Mouse (Mus musculus): Measurements from ENCODE around the gene Atpaf1.
A peak's percentile ranks its signal among the peaks of the same experiment; 100 is the strongest.

The Atpaf1 gene

GRCm38 (mm10) chr4:115815606-115816005, 31.0 kb downstream of the Atpaf1 start:
- DNase-seq: no peak

GRCm38 (mm10) chr4:115820199-115820598, 35.6 kb downstream of the Atpaf1 start:
- DNase-seq: no peak

- no peak for DNase-seq
Measured at GRCm38 (mm10) chr4:115820944-115821343, 36.3 kb downstream of the Atpaf1 start.

GRCm38 (mm10) chr4:115821431-115821830, 36.8 kb downstream of the Atpaf1 start:
- no peak for DNase-seq

GRCm38 (mm10) chr4:115821928-115822327, 37.3 kb downstream of the Atpaf1 start:
- DNase-seq: peak; percentile 8

GRCm38 (mm10) chr4:115824178-115824577, 39.6 kb downstream of the Atpaf1 start:
- no peak for DNase-seq

GRCm38 (mm10) chr4:115825271-115825670, 40.7 kb downstream of the Atpaf1 start:
- DNase-seq: no peak

DNA sequence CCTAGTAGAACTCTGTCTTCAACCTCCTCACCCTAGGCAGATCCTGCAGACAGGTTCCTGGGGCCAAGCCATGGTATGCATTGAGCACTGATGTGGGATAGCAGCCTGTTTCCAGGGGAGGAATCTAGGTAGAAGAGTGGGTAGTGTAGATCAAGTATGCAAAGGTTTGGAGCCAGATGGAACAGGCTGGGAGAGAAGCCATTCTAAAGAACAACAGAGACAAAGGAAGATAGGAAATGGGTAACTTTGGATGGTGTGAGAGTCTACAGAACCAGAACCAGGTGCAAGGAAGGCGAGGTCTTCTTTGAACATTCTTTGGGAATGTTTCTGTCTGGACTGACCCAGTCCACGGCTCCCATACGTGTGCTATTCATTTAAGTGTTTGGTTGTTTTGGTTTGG, 42.5 kb downstream of the Atpaf1 start:
- DNase-seq: no peak

DNA sequence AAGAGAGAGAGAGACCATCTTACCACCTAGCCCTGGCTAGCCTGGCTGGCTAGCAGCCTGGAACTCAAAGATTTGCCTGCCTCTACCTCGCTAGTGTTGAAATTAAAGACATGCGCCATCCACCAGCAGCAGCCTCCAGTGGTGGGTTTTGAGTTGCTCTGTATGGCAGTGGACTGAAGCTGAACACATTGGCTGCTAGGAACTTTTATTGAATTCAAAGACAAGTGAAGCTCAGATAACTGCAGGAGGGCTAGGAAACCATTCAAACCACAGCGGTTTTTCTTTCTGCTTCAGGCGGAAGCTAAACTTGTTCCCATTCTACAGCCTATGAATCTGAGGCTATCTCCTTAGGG, 42.9 kb downstream of the Atpaf1 start:
- no peak for DNase-seq

DNA sequence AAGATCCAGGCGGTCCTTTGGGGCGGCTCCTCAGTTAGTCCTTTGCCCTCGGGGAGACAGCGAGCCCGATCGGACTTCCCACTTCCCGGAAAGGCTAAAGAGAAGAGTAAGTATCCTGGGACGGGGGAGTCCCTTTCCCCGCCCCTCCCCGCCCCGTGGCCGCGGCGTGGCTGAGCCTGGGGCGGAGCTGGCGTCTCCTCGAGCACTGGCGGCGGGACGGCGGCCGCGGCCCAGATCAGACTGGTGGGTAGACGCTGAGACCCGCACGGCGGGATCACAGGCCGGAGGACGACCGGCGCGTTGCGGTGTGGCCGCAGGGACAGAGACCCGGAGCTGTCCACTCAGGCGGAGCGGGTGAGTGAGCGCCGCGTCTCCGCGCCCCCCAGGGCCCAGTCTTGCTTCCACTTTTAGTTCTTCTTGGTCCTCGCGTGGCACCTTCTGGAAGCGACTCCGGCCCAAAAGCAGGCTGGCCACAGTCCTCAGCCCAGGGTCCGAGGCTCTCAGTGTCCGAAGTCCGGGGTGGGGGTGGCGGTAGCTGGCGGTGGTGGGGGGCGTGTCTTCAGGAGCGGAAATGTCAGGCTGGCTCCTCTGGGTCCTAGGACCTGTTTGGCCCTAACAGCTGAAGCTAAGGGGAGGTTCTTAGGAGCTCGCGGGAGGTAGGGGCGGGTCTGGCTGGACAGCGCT, 43.4 kb downstream of the Atpaf1 start, which contains the start of gene Mob3c:
TSS of gene Mob3c (plus strand) at position 205 of the 684 bp plus-strand sequence.
- peak; percentile 84 for DNase-seq

GRCm38 (mm10) chr4:115828572-115828902, 43.9 kb downstream of the Atpaf1 start:
- no peak for DNase-seq

GRCm38 (mm10) chr4:115830491-115830890, 45.9 kb downstream of the Atpaf1 start:
- no peak for DNase-seq

DNA sequence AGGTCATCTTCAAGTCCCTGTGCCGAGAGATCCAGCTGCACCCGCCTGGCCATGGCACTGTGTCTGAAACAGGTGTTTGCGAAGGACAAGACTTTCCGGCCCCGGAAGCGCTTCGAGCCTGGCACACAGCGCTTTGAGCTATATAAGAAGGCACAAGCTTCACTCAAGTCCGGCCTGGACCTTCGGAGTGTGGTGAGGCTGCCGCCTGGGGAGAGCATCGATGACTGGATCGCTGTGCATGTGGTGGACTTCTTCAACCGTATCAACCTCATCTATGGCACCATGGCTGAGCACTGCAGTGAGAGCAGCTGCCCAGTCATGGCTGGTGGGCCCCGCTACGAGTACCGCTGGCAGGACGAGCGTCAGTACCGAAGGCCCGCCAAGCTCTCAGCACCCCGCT, 46.6 kb downstream of the Atpaf1 start:
- DNase-seq: no peak

GRCm38 (mm10) chr4:115832040-115832439, 47.4 kb downstream of the Atpaf1 start:
- DNase-seq: no peak

- DNase-seq: no peak
Measured at GRCm38 (mm10) chr4:115835576-115835975, 51.0 kb downstream of the Atpaf1 start.

DNA sequence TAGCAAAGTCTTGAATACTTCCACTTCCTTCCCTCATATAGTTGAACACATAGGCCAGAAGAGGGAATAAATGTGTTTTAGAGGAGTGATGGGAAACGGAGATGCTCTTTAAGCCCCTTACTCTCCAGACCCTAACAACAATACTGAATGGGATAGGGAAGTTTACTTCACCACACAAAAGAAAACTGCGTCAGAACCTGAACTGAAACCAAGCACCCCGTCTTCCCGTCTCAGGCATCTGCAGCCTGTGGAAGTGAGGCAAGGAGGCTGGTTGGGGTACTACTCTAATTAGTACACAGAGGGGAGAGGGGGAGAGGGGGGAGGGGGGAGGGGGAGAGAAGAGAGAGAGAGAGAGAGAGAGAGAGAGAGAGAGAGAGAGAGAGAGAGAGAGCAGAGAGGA, 53.6 kb downstream of the Atpaf1 start:
- DNase-seq: no peak

DNA sequence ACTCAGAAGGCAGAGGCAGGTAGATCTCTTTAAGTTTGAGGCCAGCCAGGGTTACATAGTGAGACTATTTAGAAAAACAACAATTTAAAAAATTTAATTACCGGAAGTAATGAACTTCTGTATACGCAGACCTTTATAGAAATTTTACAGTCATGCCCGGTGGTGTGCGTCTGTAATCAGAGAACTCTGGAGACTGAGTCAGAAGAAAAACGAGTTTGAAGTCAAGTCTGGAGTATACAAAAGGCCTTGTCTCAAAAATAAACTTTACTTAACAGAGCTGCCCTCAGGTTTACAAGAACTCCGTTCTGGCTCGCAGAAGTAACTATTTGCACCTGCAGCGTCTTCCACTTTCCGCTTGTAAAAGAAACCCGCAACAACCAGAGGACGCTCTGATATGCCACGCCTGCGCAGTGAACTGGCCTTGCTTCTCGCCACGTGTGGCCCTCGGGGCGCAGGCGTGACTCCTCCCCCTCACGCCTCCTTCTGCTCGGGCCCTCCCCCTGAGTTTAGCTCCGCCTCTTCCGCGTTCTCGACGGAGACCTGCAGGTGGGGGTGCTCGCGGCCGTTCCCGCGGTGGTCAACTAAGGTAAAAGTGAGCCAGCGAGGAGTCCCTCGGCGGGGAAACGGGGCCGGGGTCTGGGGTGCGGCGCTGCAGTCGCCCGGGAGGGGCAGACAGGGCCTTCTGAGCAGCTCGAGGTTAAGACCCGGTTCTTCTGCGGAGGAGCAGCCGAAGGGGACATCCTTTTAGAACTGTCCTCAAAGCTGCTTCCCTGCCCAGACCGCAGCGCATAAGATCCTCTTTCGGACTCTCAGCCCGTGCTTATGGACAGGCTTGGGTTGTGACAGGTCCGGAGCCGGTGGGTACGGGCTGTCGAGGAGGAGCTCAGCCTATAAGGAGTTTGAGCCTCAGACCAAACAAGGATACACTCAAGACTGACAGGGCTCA, 54.4 kb downstream of the Atpaf1 start, which contains the start of gene Mknk1:
TSS of gene Mknk1 (plus strand) at position 503 of the 946 bp plus-strand sequence.
- DNase-seq: peak; percentile 94

GRCm38 (mm10) chr4:115839956-115840355, 55.3 kb downstream of the Atpaf1 start:
- DNase-seq: no peak

DNA sequence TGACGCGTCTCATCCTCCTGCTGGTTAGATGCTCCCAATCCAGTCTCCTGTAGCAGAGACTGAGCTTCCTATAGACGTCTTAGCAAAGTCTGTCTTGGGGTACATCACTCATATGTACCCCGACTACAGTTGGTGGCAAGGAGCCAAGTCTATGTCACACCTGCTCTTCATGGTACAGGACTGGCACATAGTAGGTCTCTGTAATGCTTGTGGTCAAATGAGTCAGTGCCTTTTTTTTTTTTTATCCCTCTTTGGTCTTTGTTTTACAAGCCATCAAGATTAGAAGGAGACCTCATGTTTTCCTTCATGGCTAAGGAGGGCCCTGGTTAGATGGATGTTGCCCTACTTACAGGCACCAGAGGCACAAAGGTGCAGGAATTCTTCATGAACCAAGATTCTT, 56.2 kb downstream of the Atpaf1 start:
- DNase-seq: no peak

- DNase-seq: no peak
Measured at GRCm38 (mm10) chr4:115846656-115847055, 62.0 kb downstream of the Atpaf1 start.

DNA sequence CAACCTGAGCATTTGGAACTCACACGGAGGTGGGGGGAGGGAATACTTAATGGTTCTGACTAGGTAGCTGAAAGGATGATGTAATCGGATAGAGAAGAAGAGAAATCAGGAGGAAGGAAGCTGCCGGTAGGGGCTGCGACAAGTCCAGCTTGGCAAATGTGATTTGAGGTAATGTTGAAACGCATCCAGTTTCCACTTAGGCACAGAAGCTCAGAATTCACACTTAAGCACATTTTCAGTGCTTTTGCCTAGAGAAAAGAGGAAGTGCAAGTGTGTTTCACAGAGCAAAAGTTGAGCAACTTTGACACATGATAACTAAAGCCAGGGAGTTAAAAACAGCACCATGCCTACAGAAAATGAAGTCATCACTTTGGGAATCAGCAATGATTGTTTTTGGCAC, 62.8 kb downstream of the Atpaf1 start:
- no peak for DNase-seq

DNA sequence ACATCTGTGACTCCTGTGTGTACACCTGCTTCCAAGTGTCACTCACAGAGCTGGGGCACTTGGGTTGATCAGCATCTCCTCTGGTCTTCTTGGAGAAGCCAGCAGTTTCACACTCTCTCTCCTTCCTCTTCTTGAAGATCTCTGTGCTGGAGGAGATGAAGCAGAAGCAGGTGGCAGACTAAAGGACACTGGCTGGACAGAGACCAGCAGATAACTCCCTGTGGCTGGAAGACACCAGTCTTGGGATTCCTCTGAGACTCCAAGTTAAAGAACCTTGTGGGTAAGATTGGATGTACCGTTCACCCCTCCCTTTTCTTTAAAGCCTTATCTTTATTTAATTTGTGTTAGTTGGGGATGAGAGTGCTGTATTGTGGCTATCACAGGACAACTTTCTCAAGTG, 63.5 kb downstream of the Atpaf1 start:
- DNase-seq: no peak

- no peak for DNase-seq
Measured at GRCm38 (mm10) chr4:115848990-115849677, 64.5 kb downstream of the Atpaf1 start.

GRCm38 (mm10) chr4:115850111-115850510, 65.5 kb downstream of the Atpaf1 start:
- no peak for DNase-seq

Measured in lung, postnatal 14 days (tissue).